Mouse (Mus musculus) common myeloid progenitor, adult 5-6 weeks (primary cell): Measurements from ENCODE around the gene Rabep1. TPM values are rescaled to one million over a fixed set of nuclear protein-coding genes. Genes with fewer than 3 reads are reported as not detected.

Source experiments
- ATAC-seq: replicated peaks from 2 replicates; pipeline ENCODE4 v1.8.0; 2016; ENCODE audit warnings: low read depth, mild to moderate bottlenecking, moderate TSS enrichment, inconsistent platforms; ENCODE audit not compliant: poor library complexity, severe bottlenecking
- total RNA-seq: library from RNA; stranded (forward); fragments of 200-1000, 187-1606 nt; gene quantifications from 2 replicates; pipeline ENCODE4 v1.2.3, GENCODE M21; 2017

Gene Rabep1
- 63.2 and 68.4 TPM in 2 replicates for total RNA-seq

DNA sequence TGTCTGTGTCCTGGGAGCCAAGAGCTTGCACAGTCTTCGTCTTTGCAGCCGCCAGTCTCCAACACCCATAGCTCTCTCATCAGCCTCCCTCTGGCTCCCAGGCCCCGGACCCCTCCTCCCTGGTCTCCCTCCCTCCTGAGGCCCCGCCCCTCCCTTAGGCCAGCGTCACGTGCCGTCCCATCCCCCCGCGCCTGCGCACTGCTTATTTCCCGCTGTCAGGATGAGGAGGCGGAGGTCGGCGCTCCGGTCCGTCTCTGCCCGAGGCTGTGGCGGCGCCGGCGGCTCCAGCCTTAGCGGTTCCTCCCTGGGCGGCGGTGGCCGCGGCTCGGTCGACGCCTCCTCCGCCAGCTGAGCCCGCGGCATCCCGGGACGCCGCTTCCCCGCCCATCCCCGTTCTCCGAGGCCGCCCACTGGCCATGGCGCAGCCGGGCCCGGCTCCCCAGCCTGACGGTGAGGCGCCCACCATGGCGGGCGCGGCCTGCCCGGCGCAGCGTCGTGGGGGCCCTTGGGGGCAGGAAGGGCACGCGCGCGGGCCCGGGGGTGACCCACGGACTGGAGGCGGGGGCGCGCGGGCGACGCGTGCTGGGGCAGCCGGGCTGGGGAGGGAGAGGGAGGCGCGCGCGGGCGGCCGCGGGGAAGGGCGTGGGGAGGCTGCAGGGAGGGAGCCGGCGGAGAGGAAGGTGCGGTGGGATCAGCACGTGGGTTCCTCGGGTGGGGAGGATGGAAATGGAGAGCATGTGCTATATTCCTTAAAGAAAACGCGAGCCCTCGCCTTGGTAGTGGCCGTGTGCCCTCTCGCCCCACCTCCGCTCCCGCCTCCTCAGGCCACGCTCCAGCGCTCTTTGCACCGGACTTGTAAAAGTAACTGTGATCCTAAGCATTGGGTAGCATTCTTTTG, at the start of gene Rabep1:
Gene Rabep1, plus strand, starts transcription at position 220 of the 898 bp plus-strand sequence.
- peak; percentile 94 for ATAC-seq

- ATAC-seq = no peak
Observed at GRCm38 (mm10) chr11:70802208-70802864, 42.2 kb upstream of the Rabep1 start.

- no peak for ATAC-seq
Observed at GRCm38 (mm10) chr11:70802865-70803261, 41.7 kb upstream of the Rabep1 start.

GRCm38 (mm10) chr11:70803711-70804200, 40.8 kb upstream of the Rabep1 start:
- peak; percentile 85 for ATAC-seq

- ATAC-seq = no peak
Observed at GRCm38 (mm10) chr11:70804395-70804794, 40.2 kb upstream of the Rabep1 start.

- no peak for ATAC-seq
Observed at GRCm38 (mm10) chr11:70805641-70806175, 38.9 kb upstream of the Rabep1 start.

DNA sequence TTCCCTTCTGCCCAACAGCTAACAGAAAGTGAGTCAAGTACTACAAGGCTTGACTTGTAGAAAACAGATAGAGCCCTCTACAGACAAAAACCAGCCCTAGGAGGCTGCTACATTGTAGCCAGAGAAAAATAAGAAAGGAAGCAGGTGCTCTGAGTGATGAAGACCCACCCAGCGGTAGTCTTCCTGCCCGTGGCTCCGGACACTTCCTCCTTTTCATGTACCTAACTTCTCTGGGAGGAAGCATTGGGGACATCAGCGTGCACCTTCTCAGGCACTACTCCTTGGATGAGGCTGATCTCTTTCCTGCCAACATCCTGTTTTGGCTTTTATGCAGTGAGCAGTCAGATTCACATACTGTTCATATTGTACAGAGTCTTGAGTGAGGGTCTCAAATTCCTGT, 37.9 kb upstream of the Rabep1 start:
- ATAC-seq = no peak

GRCm38 (mm10) chr11:70807630-70808029, 36.9 kb upstream of the Rabep1 start:
- ATAC-seq = no peak

DNA sequence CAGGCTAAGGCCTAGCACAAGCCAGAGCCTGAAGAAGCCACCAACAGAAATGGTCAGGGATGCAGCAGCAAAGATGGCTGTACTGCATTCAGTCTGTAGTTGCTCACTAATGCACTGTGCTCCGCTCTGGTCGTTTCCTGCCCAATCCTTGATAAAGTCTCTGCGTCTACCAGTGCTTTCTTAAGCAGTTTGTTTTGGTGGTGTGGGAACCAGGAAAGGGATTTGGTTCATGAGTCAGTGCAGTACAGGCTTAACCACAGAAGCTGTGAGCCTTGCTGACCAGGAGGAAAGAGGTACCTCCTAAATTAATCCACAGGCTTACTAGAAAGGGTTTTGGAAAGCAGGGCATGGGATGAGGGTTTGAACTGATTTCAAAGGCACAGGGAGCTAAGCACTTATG, 36.5 kb upstream of the Rabep1 start:
- no peak for ATAC-seq

DNA sequence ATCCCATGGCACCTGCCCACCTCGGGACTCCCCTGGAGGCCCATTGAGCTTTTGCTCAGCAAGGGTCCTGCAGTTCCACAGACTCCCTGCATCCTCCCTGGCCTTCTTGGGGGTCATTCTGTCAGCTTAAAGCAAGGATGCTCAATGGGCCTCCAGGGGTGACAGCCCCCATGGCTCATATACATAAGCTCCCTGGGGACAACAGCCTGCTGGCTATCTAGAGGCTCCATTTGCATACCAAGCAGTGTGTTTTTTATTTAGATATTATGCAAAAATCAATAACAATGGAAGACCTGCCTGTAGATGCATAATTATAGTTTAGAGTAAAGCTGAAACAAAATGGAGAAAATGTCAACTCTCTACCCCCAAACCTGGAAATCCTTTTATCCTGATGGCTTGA, 35.6 kb upstream of the Rabep1 start:
- no peak for ATAC-seq

GRCm38 (mm10) chr11:70811041-70811440, 33.5 kb upstream of the Rabep1 start:
- no peak for ATAC-seq

GRCm38 (mm10) chr11:70811471-70812240, 32.9 kb upstream of the Rabep1 start:
- no peak for ATAC-seq

- peak; percentile 80 for ATAC-seq
Observed at GRCm38 (mm10) chr11:70812365-70812764, 32.2 kb upstream of the Rabep1 start, which contains the start of gene Scimp. Scimp (minus strand) TSS chr11:70812586.

GRCm38 (mm10) chr11:70815071-70815470, 29.5 kb upstream of the Rabep1 start:
- ATAC-seq = no peak

- ATAC-seq = peak; percentile 77
Observed at GRCm38 (mm10) chr11:70815498-70816078, 29.0 kb upstream of the Rabep1 start.

DNA sequence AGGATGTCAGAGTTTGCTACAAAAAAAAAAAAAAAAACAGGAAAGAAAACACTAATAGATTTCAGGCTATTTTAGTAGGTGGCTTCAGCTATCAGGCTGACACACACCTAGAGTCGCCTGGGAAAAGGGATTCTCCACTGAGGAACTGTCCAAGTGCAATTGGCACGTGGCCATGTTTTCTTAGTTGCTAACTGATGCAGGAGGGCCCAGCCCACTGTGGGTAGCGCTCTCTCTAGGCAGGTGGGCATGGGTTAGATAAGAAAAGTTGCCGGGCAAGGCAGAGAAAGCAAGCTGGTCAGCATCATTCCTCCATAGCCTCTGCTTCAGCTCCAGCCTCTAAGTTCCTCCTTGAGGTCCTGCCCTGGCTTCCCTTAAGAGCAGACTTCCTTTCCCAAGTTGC, 27.8 kb upstream of the Rabep1 start:
- no peak for ATAC-seq

DNA sequence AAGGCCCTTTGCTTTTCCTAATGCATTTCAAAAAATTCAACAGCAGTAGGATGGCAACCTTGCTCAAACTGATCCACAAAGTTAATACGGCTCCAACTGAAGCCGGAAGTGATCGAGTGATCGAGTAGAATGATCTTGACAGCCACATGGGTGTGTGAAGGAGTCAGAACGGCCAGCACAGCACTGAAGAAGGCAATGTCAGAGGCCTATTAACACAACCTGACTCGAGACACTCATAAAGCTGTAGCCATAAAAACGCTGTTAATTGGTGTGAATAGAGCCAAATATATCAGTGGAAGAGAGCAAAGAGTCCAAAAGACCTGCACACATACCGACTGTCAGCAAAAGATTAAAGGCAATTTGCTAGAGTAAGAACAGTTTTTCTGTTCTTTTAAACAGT, 24.5 kb upstream of the Rabep1 start:
- ATAC-seq = no peak

DNA sequence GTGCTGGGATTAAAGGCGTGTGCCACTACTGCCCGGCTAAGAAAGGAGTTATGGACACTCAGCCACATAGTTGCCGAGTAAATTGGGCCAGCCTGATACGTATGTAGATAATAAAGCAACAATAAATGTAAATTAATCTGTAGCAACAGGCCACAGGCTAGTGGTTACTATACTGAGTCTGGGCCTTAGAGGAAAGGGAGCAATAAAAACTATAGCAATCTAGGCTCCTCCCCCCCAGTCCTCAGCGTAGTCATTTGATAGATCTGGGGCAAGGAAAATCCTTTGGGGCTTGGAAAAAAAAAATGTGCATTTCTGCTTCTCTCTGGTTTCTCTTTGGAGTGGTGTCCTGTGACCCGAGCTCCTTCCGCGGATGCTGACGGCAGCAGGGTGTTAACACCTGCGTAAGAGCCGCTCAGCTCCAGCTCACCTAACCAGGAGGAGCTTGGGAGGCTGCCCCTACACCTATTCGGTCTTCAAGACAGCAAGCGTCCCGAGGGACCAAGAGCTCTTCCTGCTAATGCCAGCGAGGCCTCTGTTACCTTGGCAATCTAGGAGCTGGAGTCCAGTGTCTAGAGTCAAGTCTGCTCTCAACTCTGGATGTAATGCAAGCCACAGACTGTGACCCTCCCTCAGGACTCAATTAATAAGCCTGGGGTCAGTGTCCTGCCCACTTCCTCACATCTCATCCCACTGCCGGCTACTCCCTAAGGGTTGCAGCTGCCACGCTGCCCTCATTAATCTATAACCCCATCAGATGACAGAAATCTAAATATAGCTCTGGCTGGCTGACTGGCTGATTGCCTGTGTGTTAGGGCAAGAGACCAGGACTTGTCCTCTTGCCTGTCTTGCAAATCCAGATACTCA, 22.6 kb upstream of the Rabep1 start:
- ATAC-seq = no peak

DNA sequence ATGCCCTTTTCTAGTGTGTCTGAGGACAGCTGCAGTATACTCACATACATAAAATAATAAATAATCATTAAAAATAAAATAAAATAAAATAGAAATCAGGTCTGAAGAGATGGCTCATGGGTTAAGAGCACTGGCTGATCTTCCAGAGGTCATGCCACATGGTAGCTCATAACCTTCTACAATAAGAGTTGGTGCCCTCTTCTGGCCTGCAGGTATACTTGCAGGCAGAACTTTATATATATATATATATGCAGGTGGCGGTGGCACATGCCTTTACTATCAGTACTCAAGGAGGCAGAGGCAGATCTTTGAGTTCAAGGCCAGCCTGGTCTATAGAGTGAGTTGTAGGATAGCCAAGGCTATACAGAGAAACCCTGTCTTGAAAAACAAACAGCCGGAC, 18.4 kb upstream of the Rabep1 start:
- ATAC-seq = 0 out of 2 replicates have a peak, but pooled peaks have one; percentile 62
